Mouse (Mus musculus) intestine, embryonic 16.5 days (tissue): ENCODE measurements at regions not wholly inside any gene's neighbourhood (a gene's known extent, or its start where the extent isn't known, plus 50 kb on each side); places are given as distances from the start of the nearest gene placed in this dataset.

Experiments used
- ATAC-seq: fragments of 200-750 bp; cut with Nextera tagmentation; 2 replicates; pipeline ENCODE4 v1.8.0; 2017; ENCODE audit warnings: moderate TSS enrichment, moderate library complexity
- H3K27ac ChIP-seq: fragments of 300-500 bp; sonication (generic); 2 replicates; pipeline ENCODE4 v1.5.1; 2014; ENCODE audit warnings: mild to moderate bottlenecking, low read length
- H3K27me3 ChIP-seq: fragments of 300-500 bp; sonication (generic); replicated peaks from 2 replicates; pipeline ENCODE4 v1.6.1; 2014; ENCODE audit warnings: low read length, control low read depth, mixed read lengths; ENCODE audit not compliant: control insufficient read depth, insufficient read depth
- H3K36me3 ChIP-seq: fragments of 300-500 bp; sonication (generic); 2 replicates; pipeline ENCODE4 v1.6.1; 2014; ENCODE audit warnings: low read length, control low read depth; ENCODE audit not compliant: control insufficient read depth, insufficient read depth
- H3K4me1 ChIP-seq: fragments of 300-500 bp; sonication (generic); 2 replicates; pipeline ENCODE4 v1.6.1; 2014; ENCODE audit warnings: low read length, control low read depth, mixed read lengths; ENCODE audit not compliant: control insufficient read depth, insufficient read depth
- H3K4me2 ChIP-seq: fragments of 300-500 bp; sonication (generic); 2 replicates; pipeline ENCODE4 v1.6.1; 2014; ENCODE audit warnings: low read depth, low read length, control low read depth
- H3K4me3 ChIP-seq: fragments of 300-500 bp; sonication (generic); 2 replicates; pipeline ENCODE4 v1.5.1; 2014; ENCODE audit warnings: mild to moderate bottlenecking, low read length
- H3K9ac ChIP-seq: fragments of 300-500 bp; sonication (generic); 2 replicates; pipeline ENCODE4 v1.6.1; 2014; ENCODE audit warnings: low read depth, low read length
- H3K9me3 ChIP-seq: fragments of 300-500 bp; sonication (generic); 2 replicates; pipeline ENCODE4 v1.6.1; 2016; ENCODE audit warnings: low read length, control low read depth; ENCODE audit not compliant: control insufficient read depth
- WGBS: fragments of 180-500 bp; shearing (Covaris S2); extraction: QIAGEN DNeasy Blood & Tissue Kit; methylation state at CpG from one replicate; pipeline ENCODE4 v1.1.7; 2014; 5-methylcytosine and 5-hydroxymethylcytosine counted together

GRCm38 (mm10) chr7:73596866-73597840, 55.5 kb upstream of the Chd2 start:
- 53% methylated on average over 11 of the region's 11 CpGs for WGBS
- no peak for ATAC-seq

GRCm38 (mm10) chr7:73596415-73596814, 54.8 kb upstream of the Chd2 start:
- Histone ChIP-seq H3K36me3 (no peaks in the 10 kb centered on the region), H3K4me3 (no peak overlapping the region), H3K27ac (peak overlapping the region; percentile 94), H3K27me3 (no peaks in the 10 kb centered on the region), H3K4me2 (no peak overlapping the region), H3K9me3 (0 out of 2 replicates have a peak, but pooled peaks cover 3% of the 10 kb centered on the region), H3K9ac (peak overlapping the region; percentile 48; the same call in 1 of the 2 replicates), H3K4me1 (peaks cover 26% of the 10 kb centered on the region)
- no peak for ATAC-seq
- 48% methylated on average over 2 of the region's 2 CpGs for WGBS

More at GRCm38 (mm10) chr7:73596866-73597840, 55.5 kb upstream of the Chd2 start:
- Histone ChIP-seq H3K4me2 (no peak overlapping the region), H3K27ac (peak overlapping the region; percentile 94), H3K36me3 (no peaks in the 10 kb centered on the region), H3K27me3 (no peaks in the 10 kb centered on the region), H3K4me1 (peaks cover 26% of the 10 kb centered on the region), H3K9me3 (0 out of 2 replicates have a peak, but pooled peaks cover 3% of the 10 kb centered on the region), H3K4me3 (no peak overlapping the region), H3K9ac (no peak overlapping the region)

- Histone ChIP-seq H3K27me3 (no peaks in the 10 kb centered on the region), H3K4me1 (peaks cover 26% of the 10 kb centered on the region), H3K36me3 (no peaks in the 10 kb centered on the region), H3K9me3 (0 out of 2 replicates have a peak, but pooled peaks cover 3% of the 10 kb centered on the region), H3K9ac (peak overlapping the region; percentile 48; the same call in 1 of the 2 replicates), H3K4me3 (no peak overlapping the region), H3K27ac (peak overlapping the region; percentile 94), H3K4me2 (peak overlapping the region; percentile 66; the same call in 1 of the 2 replicates)
- 38% methylated on average over 9 of the region's 9 CpGs for WGBS
- peak; percentile 6; the same call in 1 of the 2 replicates for ATAC-seq
These were observed 54.2 kb upstream of the Chd2 start for GRCm38 (mm10) chr7:73595860-73596259.

- peak; percentile 98 for ATAC-seq
- Histone ChIP-seq H3K9me3 (0 out of 2 replicates have a peak, but pooled peaks cover 3% of the 10 kb centered on the region), H3K36me3 (no peaks in the 10 kb centered on the region), H3K27ac (peak overlapping the region; percentile 94), H3K4me2 (peak overlapping the region; percentile 66), H3K27me3 (no peaks in the 10 kb centered on the region), H3K4me3 (peak overlapping the region; percentile 40), H3K9ac (peak overlapping the region; percentile 64), H3K4me1 (peaks cover 28% of the 10 kb centered on the region)
- WGBS, result 2% methylated on average over 23 of the region's 23 CpGs
These were observed 53.7 kb upstream of the Chd2 start for GRCm38 (mm10) chr7:73595140-73595825.

- no peak for ATAC-seq
- no peaks in the 10 kb centered on the region for H3K36me3 ChIP-seq
- peak overlapping the region; percentile 94 for H3K27ac ChIP-seq
- peak overlapping the region; percentile 40 for H3K4me3 ChIP-seq
- H3K27me3 ChIP-seq, result no peaks in the 10 kb centered on the region
- no peaks in the 10 kb centered on the region for H3K9me3 ChIP-seq
- WGBS, result 2% methylated on average over 14 of the region's 14 CpGs
- H3K4me1 ChIP-seq, result peaks cover 29% of the 10 kb centered on the region
- H3K4me2 ChIP-seq, result peak overlapping the region; percentile 66
- peak overlapping the region; percentile 64 for H3K9ac ChIP-seq
These were observed 53.0 kb upstream of the Chd2 start for GRCm38 (mm10) chr7:73594492-73595139.

- ATAC-seq, result no peak
- H3K4me2 ChIP-seq, result no peak overlapping the region
- H3K27ac ChIP-seq, result peak overlapping the region; percentile 23; the same call in 1 of the 2 replicates
- peaks cover 36% of the 10 kb centered on the region for H3K4me1 ChIP-seq
- H3K27me3 ChIP-seq, result no peaks in the 10 kb centered on the region
- H3K9ac ChIP-seq, result no peak overlapping the region
- H3K36me3 ChIP-seq, result no peaks in the 10 kb centered on the region
- no peak overlapping the region for H3K4me3 ChIP-seq
- WGBS, result 75% methylated on average over 17 of the region's 17 CpGs
- no peaks in the 10 kb centered on the region for H3K9me3 ChIP-seq
These were observed 52.2 kb upstream of the Chd2 start for GRCm38 (mm10) chr7:73593645-73594385.

- H3K9ac ChIP-seq, result no peak overlapping the region
- H3K27me3 ChIP-seq, result no peaks in the 10 kb centered on the region
- H3K4me1 ChIP-seq, result peaks cover 40% of the 10 kb centered on the region
- no peak overlapping the region for H3K27ac ChIP-seq
- no peaks in the 10 kb centered on the region for H3K36me3 ChIP-seq
- H3K4me3 ChIP-seq, result no peak overlapping the region
- no peak for ATAC-seq
- WGBS, result 91% methylated on average over 5 of the region's 5 CpGs
- H3K4me2 ChIP-seq, result no peak overlapping the region
- no peaks in the 10 kb centered on the region for H3K9me3 ChIP-seq
These were observed 51.2 kb upstream of the Chd2 start for GRCm38 (mm10) chr7:73592857-73593256.
